Mouse (Mus musculus) bone marrow macrophage, adult 2 months (primary cell): Measurements from ENCODE around the gene H2-Ke6. TPM values are rescaled to one million over a fixed set of nuclear protein-coding genes. Genes with fewer than 3 reads are reported as not detected.

Source experiments
- H3K27ac ChIP-seq: 2 replicates; pipeline ENCODE4 v1.5.1; 2012; ENCODE audit warnings: low read depth, low read length; ENCODE audit not compliant: insufficient read depth
- H3K4me1 ChIP-seq: 2 replicates; pipeline ENCODE4 v1.6.1; 2012; ENCODE audit warnings: low read length; ENCODE audit not compliant: control insufficient read depth, insufficient read depth
- H3K4me3 ChIP-seq: 2 replicates; pipeline ENCODE4 v1.5.1; 2012; ENCODE audit warnings: mild to moderate bottlenecking, low read length, moderate library complexity; ENCODE audit not compliant: insufficient read depth
- CTCF ChIP-seq: IDR thresholded peaks from 2 replicates; pipeline ENCODE4 v1.5.1; 2012; ENCODE audit warnings: low read depth, mild to moderate bottlenecking, low read length, moderate library complexity
- POLR2A ChIP-seq: IDR thresholded peaks from 2 replicates; pipeline ENCODE4 v1.6.1; 2012; ENCODE audit warnings: mild to moderate bottlenecking, low read depth, low read length, borderline replicate concordance
- polyA plus RNA-seq: library from polyadenylated mRNA; stranded (reverse); fragments of >200 nt; gene quantifications from 2 replicates; pipeline ENCODE4 v1.2.4, GENCODE M21; 2012; ENCODE audit not compliant: missing spikeins, insufficient read depth, insufficient read length

The H2-Ke6 gene
- polyA plus RNA-seq, 1 experiment: 64.2 TPM

GRCm38 (mm10) chr17:34038878-34039561, 11.2 kb upstream of the H2-Ke6 start, which contains the start of gene Col11a2:
TSS of gene Col11a2 (plus strand) at chr17:34039437.
- H3K4me1 ChIP-seq: peaks cover under 1% of the 10 kb centered on the region
- no peak within 1 kb of the TSS for H3K4me3 ChIP-seq
- no peak within 1 kb of the TSS for H3K27ac ChIP-seq
- TF ChIP-seq CTCF: no peak
- no peak for TF ChIP-seq POLR2A

GRCm38 (mm10) chr17:34038440-34038839, 10.6 kb upstream of the H2-Ke6 start:
- TF ChIP-seq CTCF (no peak), POLR2A (no peak)
- Histone ChIP-seq H3K27ac (no peak overlapping the region), H3K4me3 (no peak overlapping the region), H3K4me1 (peaks cover 7% of the 10 kb centered on the region)

GRCm38 (mm10) chr17:34037241-34037640, 9.4 kb upstream of the H2-Ke6 start:
- Histone ChIP-seq H3K4me3 (no peak overlapping the region), H3K27ac (no peak overlapping the region), H3K4me1 (peaks cover 9% of the 10 kb centered on the region)
- no peak for TF ChIP-seq POLR2A
- TF ChIP-seq CTCF: no peak

GRCm38 (mm10) chr17:34036647-34037046, 8.8 kb upstream of the H2-Ke6 start:
- peaks cover 9% of the 10 kb centered on the region for H3K4me1 ChIP-seq
- TF ChIP-seq CTCF (no peak), POLR2A (no peak)
- no peak overlapping the region for H3K4me3 ChIP-seq
- H3K27ac ChIP-seq: no peak overlapping the region

GRCm38 (mm10) chr17:34035517-34035916, 7.7 kb upstream of the H2-Ke6 start:
- H3K27ac ChIP-seq: no peak overlapping the region
- TF ChIP-seq POLR2A: no peak
- no peak for TF ChIP-seq CTCF
- H3K4me3 ChIP-seq: no peak overlapping the region
- peaks cover 9% of the 10 kb centered on the region for H3K4me1 ChIP-seq

GRCm38 (mm10) chr17:34034064-34034463, 6.2 kb upstream of the H2-Ke6 start:
- Histone ChIP-seq H3K27ac (no peak overlapping the region), H3K4me1 (peaks cover 20% of the 10 kb centered on the region), H3K4me3 (no peak overlapping the region)
- TF ChIP-seq CTCF (peak; percentile 64), POLR2A (no peak)

- Histone ChIP-seq H3K27ac (peak overlapping the region; percentile 63), H3K4me1 (peaks cover 20% of the 10 kb centered on the region), H3K4me3 (peak overlapping the region; percentile 82)
- no peak for TF ChIP-seq POLR2A
- no peak for TF ChIP-seq CTCF
These were observed 5.6 kb upstream of the H2-Ke6 start for GRCm38 (mm10) chr17:34033441-34033840.

- Histone ChIP-seq H3K27ac (peak overlapping the region; percentile 63), H3K4me3 (peak overlapping the region; percentile 82), H3K4me1 (peaks cover 22% of the 10 kb centered on the region)
- TF ChIP-seq CTCF (no peak), POLR2A (no peak)
These were observed 4.9 kb upstream of the H2-Ke6 start for GRCm38 (mm10) chr17:34032806-34033205.

- peak overlapping the region; percentile 63 for H3K27ac ChIP-seq
- no peak for TF ChIP-seq CTCF
- no peak for TF ChIP-seq POLR2A
- H3K4me3 ChIP-seq: peak overlapping the region; percentile 82
- H3K4me1 ChIP-seq: peaks cover 22% of the 10 kb centered on the region
These were observed 4.3 kb upstream of the H2-Ke6 start for GRCm38 (mm10) chr17:34032174-34032632.

GRCm38 (mm10) chr17:34031465-34032173, 3.8 kb upstream of the H2-Ke6 start, which contains the start of the genes Slc39a7 and Rxrb:
TSS of gene Slc39a7 (minus strand) at chr17:34031682.
TSS of gene Rxrb (plus strand) at chr17:34031812.
- H3K4me3 ChIP-seq: peak within 1 kb of the TSS; percentile 82
- peaks cover 28% of the 10 kb centered on the region for H3K4me1 ChIP-seq
- TF ChIP-seq POLR2A (no peak), CTCF (no peak)
- H3K27ac ChIP-seq: peak within 1 kb of the TSS; percentile 75
